Mouse (Mus musculus): ENCODE data around the gene Gm34653. TPM values are rescaled to one million over a fixed set of nuclear protein-coding genes. Genes with fewer than 3 reads are reported as not detected.

The Gm34653 gene
- total RNA-seq (2023): not detected

DNA sequence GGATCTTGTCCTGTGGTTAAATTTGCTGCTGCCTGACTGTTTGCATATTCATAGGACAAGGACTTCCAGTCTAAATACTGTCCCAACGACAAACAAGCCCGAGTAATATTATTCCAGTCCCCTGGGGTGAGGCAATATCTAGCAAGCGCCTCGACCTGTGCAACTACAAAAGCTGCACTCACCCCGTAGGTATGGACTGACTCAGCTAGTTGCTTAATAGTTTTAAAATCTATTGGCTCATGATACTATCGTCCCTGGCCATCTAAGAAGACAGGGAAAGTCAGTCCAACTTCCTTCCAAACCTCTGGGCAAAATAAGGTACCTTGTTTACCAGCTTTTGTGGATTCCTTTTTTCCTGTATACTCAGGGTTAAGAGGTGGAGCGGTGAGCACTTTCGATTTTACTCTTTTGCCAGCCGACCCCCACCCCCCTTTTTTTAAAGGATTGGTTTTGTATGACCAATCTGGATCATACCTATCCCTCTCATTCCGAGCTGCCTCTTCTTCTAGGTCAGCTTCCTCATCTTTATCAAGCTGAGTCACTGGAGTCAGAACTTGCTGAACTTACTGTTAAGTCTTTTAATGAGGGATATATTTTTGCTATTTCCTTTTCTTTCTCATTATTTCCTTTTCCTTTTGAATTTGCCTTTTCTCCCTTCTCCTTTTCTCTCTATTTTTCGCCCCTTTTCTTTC, at the start of gene Gm34653:
Gene Gm34653, plus strand, starts transcription at position 242 of the 692 bp plus-strand sequence.

DNA sequence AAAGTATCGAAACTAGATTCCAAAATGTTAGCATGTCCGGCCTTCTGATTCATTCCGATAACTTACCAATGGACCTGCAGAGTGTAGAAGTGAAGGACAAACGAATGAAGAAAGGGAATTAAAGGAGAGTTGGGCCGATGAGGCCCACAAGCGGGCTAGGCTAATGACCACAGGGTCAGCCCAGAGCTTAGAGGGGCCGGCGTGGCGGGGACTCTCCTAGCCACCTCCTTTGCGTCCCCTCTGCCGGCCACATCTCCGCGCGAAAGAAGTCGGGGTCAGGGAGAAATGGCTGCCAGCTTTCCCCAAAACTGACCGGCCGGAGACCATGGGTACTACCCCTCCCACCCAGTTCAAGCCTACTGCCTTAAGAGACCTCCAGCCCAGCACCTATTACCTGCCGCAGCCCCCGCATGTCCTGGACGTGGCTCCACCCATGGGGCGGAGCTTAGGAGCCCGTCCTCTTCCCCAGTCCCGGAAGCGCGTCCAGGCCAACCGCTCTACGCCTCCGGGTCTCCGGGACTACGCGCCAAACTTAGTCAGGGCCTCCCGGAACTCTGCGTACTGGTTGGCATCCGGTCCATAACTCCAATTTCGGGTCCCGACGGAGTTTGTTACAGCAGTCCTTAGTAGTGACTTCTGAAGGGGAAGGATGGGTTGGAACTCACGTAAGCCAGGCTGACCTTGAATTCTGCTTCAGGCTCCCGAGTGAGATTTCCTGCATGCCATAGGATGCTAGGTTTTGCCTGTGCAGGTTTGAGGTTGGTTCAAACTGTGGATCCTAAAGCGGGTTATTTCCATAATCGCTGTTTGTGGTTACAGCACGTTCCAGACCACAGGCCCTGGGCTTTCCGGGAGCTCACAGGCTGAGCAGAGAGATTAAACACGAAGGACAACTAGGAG, 33.2 kb upstream of the Gm34653 start, which contains the start of gene Rabepk:
Gene Rabepk, minus strand, starts transcription at position 556 of the 900 bp plus-strand sequence.

DNA sequence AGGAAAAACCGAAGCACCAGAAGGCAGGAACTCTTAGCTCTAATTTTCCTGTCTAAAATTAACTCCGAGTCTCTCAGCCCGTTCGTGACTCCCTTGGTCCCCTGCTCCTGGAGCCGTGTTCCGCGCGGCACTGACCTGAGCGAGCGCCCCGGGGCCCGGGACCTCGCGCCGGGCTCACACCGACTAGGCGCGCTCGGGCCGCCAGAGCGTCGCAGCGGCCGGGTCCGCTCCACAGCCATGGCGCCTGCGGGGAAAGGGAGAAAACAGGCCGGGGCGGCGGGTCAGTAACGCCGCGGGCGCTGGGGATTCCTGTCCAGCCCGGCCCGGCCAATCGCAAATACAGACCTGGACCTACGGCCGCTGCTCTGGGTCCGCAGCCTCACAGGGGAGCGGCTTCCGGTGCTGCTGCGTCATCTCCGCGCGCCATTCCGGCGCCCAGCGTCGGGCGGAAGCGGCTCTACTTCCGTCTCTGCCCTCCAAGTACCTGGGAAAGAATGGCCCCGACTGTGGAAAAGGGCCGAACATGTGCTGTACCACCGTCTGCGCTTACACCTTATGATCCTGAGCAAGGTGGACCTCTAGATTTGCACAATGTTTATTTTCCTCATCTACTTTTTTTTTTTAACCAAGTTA, 6.9 kb upstream of the Gm34653 start, which contains the start of gene Fbxw2:
Gene Fbxw2, minus strand, starts transcription at position 485 of the 633 bp plus-strand sequence.

DNA sequence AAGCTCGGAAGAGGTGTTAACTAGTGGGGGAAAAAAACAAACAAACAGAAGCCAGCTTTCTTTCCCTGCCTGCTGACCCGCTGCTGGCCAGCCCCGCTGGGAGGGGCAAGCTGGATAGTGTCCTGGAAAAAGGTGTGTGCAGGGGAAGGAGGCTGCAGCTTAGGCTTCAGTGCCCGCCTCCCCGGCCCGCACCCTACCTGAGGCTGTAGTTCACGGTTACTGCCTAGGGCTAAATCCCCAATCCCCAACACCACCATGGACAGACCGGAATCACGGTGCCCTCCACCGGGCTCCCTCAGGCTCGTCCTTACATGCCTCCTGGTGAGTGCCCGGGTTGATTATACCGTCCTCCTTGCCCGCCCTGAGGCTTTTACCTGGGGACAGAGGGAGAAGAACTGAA, 41.5 kb downstream of the Gm34653 start, which contains the start of gene Cutal:
Gene Cutal, plus strand, starts transcription at position 126 of the 400 bp plus-strand sequence.

DNA sequence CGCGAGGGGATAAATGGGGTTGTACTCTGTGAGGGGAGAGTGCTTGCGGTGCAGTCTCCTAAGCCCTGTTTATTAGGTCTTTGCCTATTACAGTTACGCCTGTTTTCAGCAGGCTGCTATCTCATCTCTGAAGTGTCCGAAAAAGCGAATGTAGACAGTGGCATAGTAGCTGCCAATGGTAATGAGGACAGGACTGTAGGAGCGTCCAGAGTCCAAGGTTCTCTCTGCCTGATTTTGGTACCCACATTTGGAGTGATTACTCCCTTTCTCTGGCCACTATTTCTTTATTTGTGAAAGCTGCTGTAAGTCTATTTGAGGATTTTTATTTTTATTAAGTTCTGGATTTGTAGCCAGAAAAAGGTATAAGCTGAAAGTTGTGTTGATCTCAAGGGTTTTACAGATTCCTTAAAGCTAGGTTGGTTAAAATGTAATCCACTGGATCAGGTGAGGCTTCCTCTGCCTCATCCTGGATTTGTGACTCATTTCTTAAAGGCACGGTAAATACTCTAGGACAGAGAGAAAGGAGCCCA, 42.1 kb downstream of the Gm34653 start, which contains the start of gene Psmd5:
Gene Psmd5, minus strand, starts transcription at position 153 of the 530 bp plus-strand sequence.

Other genes starting within 250 kb of the Gm34653 start
- 114 TPM for gene Gapvd1, start 77.8 kb upstream of the Gm34653 start, total RNA-seq (2023)
- 579 TPM for gene Hspa5, start 61.0 kb upstream of the Gm34653 start, total RNA-seq (2023)
- 13.9 TPM for gene Rabepk, start 33.1 kb upstream of the Gm34653 start, total RNA-seq (2023)
- gene Fbxw2, start 6.7 kb upstream of the Gm34653 start, total RNA-seq (2023): 109 TPM
- not detected for gene Cutal, start 41.4 kb downstream of the Gm34653 start, total RNA-seq (2023)
- 28.0 TPM for gene Psmd5, start 42.0 kb downstream of the Gm34653 start, total RNA-seq (2023)
- gene Phf19, start 81.0 kb downstream of the Gm34653 start, total RNA-seq (2023): 2.8 TPM
- gene Traf1, start 128.8 kb downstream of the Gm34653 start, total RNA-seq (2023): 216 TPM
- not detected for gene Hc, start 228.4 kb downstream of the Gm34653 start, total RNA-seq (2023)

Measured in CD4-positive naive resting alpha-beta T cell, adult 57 days (primary cell).